Mouse (Mus musculus) heart, postnatal 0 days (tissue): ENCODE data around the gene 8030474K03Rik.

Experiments
- CTCF ChIP-seq: IDR thresholded peaks from 2 replicates; pipeline ENCODE4 v1.5.1; 2016; ENCODE audit warnings: antibody characterized with exemption, control low read depth, low read depth
- EP300 ChIP-seq: IDR thresholded peaks from 2 replicates; pipeline ENCODE4 v1.6.1; 2016; ENCODE audit warnings: antibody characterized with exemption, low read depth

- TF ChIP-seq CTCF (peak; percentile 78), EP300 (no peak)
Observed at GRCm38 (mm10) chrX:101772035-101772434, 22.4 kb upstream of the 8030474K03Rik start.
